Mouse (Mus musculus) thymus, postnatal 0 days (tissue): ENCODE measurements around the gene Zfp992. TPM values are rescaled to one million over a fixed set of nuclear protein-coding genes. Genes with fewer than 3 reads are reported as not detected.
"Not testable (repeated sequence)": the region's sequence is repeated elsewhere in the genome, so short reads cannot be mapped to it uniquely, and the experiment has no call there.

ENCODE experiments used
- DNase-seq: peaks from one replicate; pipeline ENCODE4 v3.0.0-alpha.2; 2015; ENCODE audit warnings: low spot score
- polyA plus RNA-seq: library from polyadenylated mRNA; unstranded; fragments of >200 nt; fragmentation: Nextera tagmentation; extraction: Ambion mirVana; gene quantifications from 2 replicates; pipeline ENCODE4 v1.2.1, GENCODE M21; 2015

The Zfp992 gene
- polyA plus RNA-seq, 1 experiment from 2014 or later = 5.4 TPM

DNA sequence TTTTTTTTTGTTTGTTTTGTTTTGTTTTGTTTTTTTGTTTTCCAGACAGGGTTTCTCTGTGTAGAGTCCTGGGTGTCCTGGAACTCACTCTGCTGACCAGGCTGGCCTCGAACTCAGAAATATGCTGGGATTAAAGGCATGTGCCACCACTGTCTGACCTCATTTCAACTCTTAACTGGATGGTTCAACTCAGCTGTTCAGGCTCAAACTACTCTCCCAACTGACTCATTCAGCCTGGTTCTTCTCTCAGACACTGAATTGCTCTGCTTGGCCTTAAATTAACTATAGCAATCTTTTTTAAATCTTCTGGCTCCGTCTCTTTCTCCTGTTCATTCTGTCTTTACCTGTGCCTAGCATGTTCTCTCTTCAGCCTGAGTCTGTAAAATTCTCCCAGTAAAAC, 68.3 kb downstream of the Zfp992 start:
- not testable (repeated sequence) for DNase-seq

Other genes with a start within 250 kb of the Zfp992 start
- 0.04 and 0.10 TPM in 2 replicates for gene Zfp981, start 53.0 kb downstream of the Zfp992 start, polyA plus RNA-seq
- gene Zfp993, start 161.9 kb downstream of the Zfp992 start, polyA plus RNA-seq = 2.5 and 5.2 TPM in 2 replicates